Mouse (Mus musculus) spleen, adult 2 months (tissue): ENCODE measurements around the gene Mymx. TPM values are rescaled to one million over a fixed set of nuclear protein-coding genes. Genes with fewer than 3 reads are reported as not detected.

Source experiments
- DNase-seq, 2 experiments: peaks; one replicate each; pipeline versions ENCODE4 v3.0.0 to v3.0.0-alpha.2; 2012 to 2021; ENCODE audit warnings: low spot score in 2 of 2, low read depth in 1 of 2
- H3K27ac ChIP-seq: fragments of 200-500 bp; 2 replicates; pipeline ENCODE4 v1.5.1; 2012; ENCODE audit warnings: low read length, inconsistent platforms; ENCODE audit not compliant: insufficient read depth
- H3K27me3 ChIP-seq: fragments of 200-500 bp; 2 replicates; pipeline ENCODE4 v1.6.1; 2012; ENCODE audit warnings: mild to moderate bottlenecking, moderate library complexity, low read length, inconsistent platforms; ENCODE audit not compliant: control insufficient read depth, insufficient read depth
- H3K36me3 ChIP-seq: fragments of 200-500 bp; 2 replicates; pipeline ENCODE4 v1.6.1; 2012; ENCODE audit warnings: mild to moderate bottlenecking, low read length, inconsistent platforms; ENCODE audit not compliant: control insufficient read depth, insufficient read depth
- H3K4me1 ChIP-seq: fragments of 200-500 bp; 2 replicates; pipeline ENCODE4 v1.6.1; 2011; ENCODE audit warnings: inconsistent platforms; ENCODE audit not compliant: control insufficient read depth, insufficient read depth, insufficient read length
- H3K4me3 ChIP-seq: fragments of 200-500 bp; 2 replicates; pipeline ENCODE4 v1.5.1; 2011; ENCODE audit warnings: mild to moderate bottlenecking, inconsistent platforms; ENCODE audit not compliant: insufficient read depth, insufficient read length; ENCODE audit errors: extremely low read depth
- CTCF ChIP-seq: fragments of 200-500 bp; IDR thresholded peaks from 2 replicates; pipeline ENCODE4 v1.5.1; 2011; ENCODE audit warnings: mild to moderate bottlenecking, inconsistent platforms; ENCODE audit not compliant: insufficient read depth, insufficient read length, insufficient replicate concordance; ENCODE audit errors: extremely low read depth
- POLR2A ChIP-seq: fragments of 200-500 bp; IDR thresholded peaks from 2 replicates; pipeline ENCODE4 v1.6.1; 2011; ENCODE audit warnings: low read depth, low read length, inconsistent platforms
- WGBS: fragments of 180-500 bp; shearing (Covaris S2); methylation state at CpG from one replicate; pipeline ENCODE4 v1.1.7; 2018; 5-methylcytosine and 5-hydroxymethylcytosine counted together
- polyA plus RNA-seq: library from polyadenylated mRNA; depleted of rRNA; stranded (reverse); fragments of >200 nt; gene quantifications from 2 replicates; pipeline ENCODE4 v1.2.3, GENCODE M21; 2012

The Mymx gene
- polyA plus RNA-seq, 1 experiment = not detected

DNA sequence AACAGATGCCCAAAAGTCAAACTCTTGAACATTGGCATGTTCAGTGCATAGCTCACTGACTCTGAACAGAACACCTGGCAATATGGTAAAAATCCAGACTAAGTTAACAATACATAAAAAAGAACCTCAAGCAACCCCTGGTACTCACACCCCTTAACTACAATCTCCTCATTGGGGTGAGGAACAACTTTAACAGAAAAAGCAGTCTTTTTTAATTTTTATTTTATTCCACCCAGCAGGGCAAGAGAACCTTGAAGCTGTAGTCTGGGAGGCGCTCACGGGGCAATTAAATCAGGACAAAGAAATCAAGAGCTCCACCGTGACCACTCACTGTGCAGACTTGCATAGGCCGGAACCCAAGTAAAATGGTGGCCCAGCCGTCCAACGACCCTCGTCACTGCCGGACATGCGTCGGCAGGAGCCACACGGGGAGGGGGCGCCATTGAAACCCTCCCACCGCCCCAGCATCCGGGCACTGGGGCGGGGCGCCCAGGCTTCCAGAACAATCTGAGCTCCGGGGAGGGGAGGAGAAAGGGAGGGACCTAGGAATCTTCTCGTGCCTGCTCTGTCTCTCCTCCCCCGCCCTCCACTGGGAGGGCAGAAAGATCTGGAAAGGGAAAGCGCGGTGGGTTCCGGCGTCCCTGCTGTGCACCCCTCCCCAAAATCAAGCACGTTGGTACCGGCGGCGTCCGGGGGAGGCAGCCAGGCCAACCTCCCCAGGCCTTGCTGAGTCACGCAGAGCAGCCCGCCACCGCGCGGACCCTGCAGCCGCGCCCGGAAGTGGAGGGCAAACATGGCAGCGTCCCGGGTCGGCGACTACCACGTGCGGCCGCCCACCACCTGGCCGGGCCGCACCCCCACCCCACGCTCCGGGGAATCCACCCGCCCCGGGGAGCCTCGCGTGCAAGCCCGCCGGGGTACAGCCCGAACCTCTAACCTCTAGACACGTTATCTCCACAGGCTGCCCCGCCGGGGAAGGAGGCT, 29.5 kb downstream of the Mymx start:
- H3K4me1 ChIP-seq = peaks cover 8% of the 10 kb centered on the region; the same call in 1 of the 2 replicates
- peak in 1 of 2 experiments; percentile 63 for DNase-seq
- WGBS = under 1% methylated on average over 57 of the region's 57 CpGs

DNA sequence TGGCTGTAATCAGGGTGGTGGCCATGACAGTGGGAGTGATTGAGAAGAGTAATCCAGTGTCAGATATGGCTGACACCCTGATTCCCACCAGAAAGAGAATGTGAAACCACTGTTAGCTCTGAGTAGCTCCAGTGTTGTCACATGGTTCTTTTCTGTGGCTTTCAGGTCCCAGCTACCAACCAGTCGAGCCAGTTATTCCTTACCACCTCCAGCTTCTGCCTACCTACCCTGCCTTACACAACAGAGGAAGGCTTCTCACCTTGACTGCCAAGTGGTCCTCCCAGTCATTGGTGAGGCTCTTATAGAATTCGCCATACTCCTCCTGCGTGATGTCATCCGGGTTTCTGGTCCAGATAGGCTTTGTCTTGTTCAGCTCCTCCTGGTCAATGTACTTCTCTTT, 31.9 kb downstream of the Mymx start:
- 78% methylated on average over 4 of the region's 4 CpGs for WGBS
- Histone ChIP-seq H3K4me3 (no peak overlapping the region), H3K36me3 (peaks cover 44% of the 10 kb centered on the region), H3K27me3 (no peaks in the 10 kb centered on the region), H3K27ac (no peak overlapping the region), H3K4me1 (peaks cover 8% of the 10 kb centered on the region; the same call in 1 of the 2 replicates)
- TF ChIP-seq CTCF (no peak), POLR2A (no peak)
- no peak for DNase-seq

More for the DNA sequence above, 29.5 kb downstream of the Mymx start:
- H3K36me3 ChIP-seq = peaks cover 35% of the 10 kb centered on the region
- TF ChIP-seq CTCF = no peak
- no peak for TF ChIP-seq POLR2A
- H3K4me3 ChIP-seq = peak overlapping the region; percentile 94
- H3K27ac ChIP-seq = peak overlapping the region; percentile 98
- H3K27me3 ChIP-seq = no peaks in the 10 kb centered on the region

DNA sequence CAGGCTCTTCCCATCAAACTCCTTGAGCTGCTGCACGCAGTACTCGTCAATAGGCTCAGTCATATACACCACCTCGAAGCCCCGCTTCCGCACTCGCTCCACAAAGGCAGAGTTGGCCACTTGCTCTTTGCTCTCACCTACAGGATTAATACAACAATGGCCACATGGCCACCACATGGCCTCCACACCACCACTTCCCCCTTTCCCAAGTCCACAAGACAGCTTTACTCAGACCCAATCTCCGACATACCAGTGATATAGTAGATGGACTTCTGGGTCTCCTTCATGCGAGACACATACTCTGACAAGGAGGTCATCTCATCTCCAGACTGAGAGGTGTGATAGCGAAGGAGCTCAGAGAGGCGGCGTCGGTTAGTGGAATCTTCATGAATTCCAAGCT, 32.9 kb downstream of the Mymx start:
- 92% methylated on average over 12 of the region's 12 CpGs for WGBS
- Histone ChIP-seq H3K4me3 (no peak overlapping the region), H3K27ac (no peak overlapping the region), H3K4me1 (peaks cover 1% of the 10 kb centered on the region), H3K36me3 (peaks cover 44% of the 10 kb centered on the region), H3K27me3 (no peaks in the 10 kb centered on the region)
- no peak for DNase-seq
- TF ChIP-seq CTCF = no peak
- TF ChIP-seq POLR2A = no peak

GRCm38 (mm10) chr17:45567162-45567601, 34.7 kb downstream of the Mymx start:
- Histone ChIP-seq H3K4me1 (peaks cover 1% of the 10 kb centered on the region), H3K4me3 (no peak overlapping the region), H3K36me3 (peaks cover 48% of the 10 kb centered on the region), H3K27ac (no peak overlapping the region), H3K27me3 (no peaks in the 10 kb centered on the region)
- TF ChIP-seq CTCF = no peak
- TF ChIP-seq POLR2A = no peak
- 73% methylated on average over 4 of the region's 4 CpGs for WGBS
- DNase-seq = no peak

DNA sequence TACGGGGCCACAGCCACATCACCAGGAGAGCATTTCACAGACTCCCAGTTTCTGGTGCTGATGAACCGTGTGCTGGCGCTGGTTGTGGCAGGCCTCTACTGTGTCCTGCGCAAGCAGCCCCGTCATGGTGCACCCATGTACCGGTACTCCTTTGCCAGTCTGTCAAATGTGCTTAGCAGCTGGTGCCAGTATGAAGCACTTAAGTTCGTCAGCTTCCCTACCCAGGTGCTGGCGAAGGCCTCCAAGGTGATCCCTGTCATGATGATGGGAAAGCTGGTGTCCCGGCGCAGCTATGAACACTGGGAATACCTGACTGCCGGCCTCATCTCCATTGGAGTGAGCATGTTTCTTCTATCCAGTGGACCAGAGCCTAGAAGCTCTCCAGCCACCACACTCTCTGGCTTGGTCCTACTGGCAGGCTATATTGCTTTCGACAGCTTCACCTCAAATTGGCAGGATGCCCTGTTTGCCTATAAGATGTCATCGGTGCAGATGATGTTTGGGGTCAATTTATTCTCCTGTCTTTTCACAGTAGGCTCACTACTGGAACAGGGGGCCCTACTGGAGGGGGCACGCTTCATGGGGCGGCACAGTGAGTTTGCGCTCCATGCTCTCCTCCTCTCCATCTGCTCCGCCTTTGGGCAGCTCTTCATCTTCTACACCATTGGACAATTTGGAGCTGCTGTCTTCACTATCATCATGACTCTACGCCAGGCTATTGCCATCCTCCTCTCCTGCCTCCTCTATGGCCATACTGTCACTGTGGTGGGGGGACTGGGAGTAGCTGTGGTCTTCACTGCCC, 35.3 kb downstream of the Mymx start:
- TF ChIP-seq CTCF (no peak), POLR2A (no peak)
- H3K27me3 ChIP-seq = no peaks in the 10 kb centered on the region
- H3K36me3 ChIP-seq = peaks cover 53% of the 10 kb centered on the region
- H3K4me1 ChIP-seq = no peaks in the 10 kb centered on the region; the same call in none of the 2 replicates
- no peak overlapping the region for H3K27ac ChIP-seq
- no peak for DNase-seq
- 80% methylated on average over 18 of the region's 18 CpGs for WGBS
- H3K4me3 ChIP-seq = no peak overlapping the region

- DNase-seq = no peak
- Histone ChIP-seq H3K36me3 (peaks cover 51% of the 10 kb centered on the region), H3K4me3 (no peak overlapping the region), H3K4me1 (no peaks in the 10 kb centered on the region; the same call in none of the 2 replicates), H3K27me3 (no peaks in the 10 kb centered on the region), H3K27ac (no peak overlapping the region)
- TF ChIP-seq POLR2A (no peak), CTCF (no peak)
- 69% methylated on average over 1 of the region's 1 CpGs for WGBS
Measured at GRCm38 (mm10) chr17:45566031-45566359, 35.9 kb downstream of the Mymx start.
